Mouse (Mus musculus) skeletal muscle tissue, postnatal 0 days (tissue): ENCODE results near the gene H1f0. TPM values are rescaled to one million over a fixed set of nuclear protein-coding genes. Genes with fewer than 3 reads are reported as not detected.

ENCODE experiments used
- microRNA-seq, 2 experiments: library from miRNA; unstranded; fragments of <30 nt; microRNA quantifications; one replicate each; pipeline ENCODE4; 2016
- polyA plus RNA-seq: library from polyadenylated mRNA; unstranded; fragments of >200 nt; fragmentation: Nextera tagmentation; extraction: Ambion mirVana; gene quantifications from 2 replicates; pipeline ENCODE4 v1.2.1, GENCODE M21; 2015

H1f0 gene
- polyA plus RNA-seq = 280 and 283 TPM in 2 replicates

GRCm38 (mm10) chr15:79028237-79028738 is at the start of gene H1f0:
H1f0 (plus strand) TSS chr15:79028450.

GRCm38 (mm10) chr15:79041585-79041984 is 13.3 kb downstream of the H1f0 start, which contains the start of gene Galr3:
Galr3 (plus strand) TSS chr15:79041885.

GRCm38 (mm10) chr15:79062376-79063159 is 34.3 kb downstream of the H1f0 start, which contains the start of gene Ankrd54:
Ankrd54 (minus strand) TSS chr15:79062893.

DNA sequence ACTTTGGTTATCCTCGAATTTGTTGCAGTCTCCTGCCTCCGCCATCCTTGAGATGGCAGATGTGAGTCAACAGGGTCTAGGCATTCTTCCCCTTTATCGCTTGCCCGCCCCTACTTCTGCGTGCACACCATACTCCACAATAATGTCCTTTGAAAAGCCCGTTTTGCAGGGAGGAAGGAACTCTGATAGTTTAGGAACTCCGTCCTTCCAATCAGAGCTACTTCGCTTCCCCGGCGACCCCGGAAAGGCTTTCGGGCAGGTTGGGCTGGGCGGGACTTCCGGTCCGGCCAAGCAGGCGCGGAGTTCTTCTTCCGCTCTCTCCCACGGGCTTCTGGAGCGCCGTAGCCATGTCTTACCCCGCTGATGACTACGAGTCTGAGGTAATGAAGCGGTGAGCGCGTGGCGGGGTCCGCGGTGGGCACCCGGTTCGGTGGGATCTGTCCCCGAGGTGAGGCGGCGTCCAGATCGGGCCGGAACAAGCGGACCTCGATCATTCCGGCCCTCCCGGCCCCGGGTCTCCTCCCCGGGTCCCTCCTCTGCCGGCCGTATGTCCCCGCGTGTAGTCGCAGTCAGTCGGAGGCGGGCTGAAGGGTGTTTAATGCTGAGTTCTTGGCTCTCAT is 46.8 kb downstream of the H1f0 start, which contains the start of gene Eif3l:
Gene Eif3l, plus strand, starts transcription at position 267 of the 620 bp plus-strand sequence.

Small RNA genes within 50 kb of the gene (microRNA-seq; reads per million reads assigned to microRNA genes)
- 1.3 to 1.5 reads per million in 2 experiments for gene Mir6956

Other genes starting within 250 kb of the H1f0 start
- gene Card10, start 225.4 kb upstream of the H1f0 start, polyA plus RNA-seq = 2.7 and 3.5 TPM in 2 replicates
- 26.5 and 33.4 TPM in 2 replicates for gene Cdc42ep1, start 185.8 kb upstream of the H1f0 start, polyA plus RNA-seq
- not detected in 2 replicates for gene Lgals2, start 172.9 kb upstream of the H1f0 start, polyA plus RNA-seq
- gene Gga1, start 151.3 kb upstream of the H1f0 start, polyA plus RNA-seq = 29.6 and 33.1 TPM in 2 replicates
- not detected in 2 replicates for gene Gm49510, start 128.8 kb upstream of the H1f0 start, polyA plus RNA-seq
- 8.8 and 10.3 TPM in 2 replicates for gene Sh3bp1, start 128.7 kb upstream of the H1f0 start, polyA plus RNA-seq
- 13.7 and 14.5 TPM in 2 replicates for gene Pdxp, start 114.5 kb upstream of the H1f0 start, polyA plus RNA-seq
- gene Lgals1, start 101.7 kb upstream of the H1f0 start, polyA plus RNA-seq = 2,196 and 2,520 TPM in 2 replicates
- gene Nol12, start 93.5 kb upstream of the H1f0 start, polyA plus RNA-seq = 30.9 and 35.5 TPM in 2 replicates
- gene Triobp, start 80.7 kb upstream of the H1f0 start, polyA plus RNA-seq = 37.2 and 41.4 TPM in 2 replicates
- gene Galr3, start 13.4 kb downstream of the H1f0 start, polyA plus RNA-seq = 0.21 TPM in 1 of 2 replicates, not detected in the other
- gene Ankrd54, start 34.4 kb downstream of the H1f0 start, polyA plus RNA-seq = 15.2 and 17.9 TPM in 2 replicates
- gene Eif3l, start 46.7 kb downstream of the H1f0 start, polyA plus RNA-seq = 116 and 132 TPM in 2 replicates
- 9.3 and 9.6 TPM in 2 replicates for gene Micall1, start 80.4 kb downstream of the H1f0 start, polyA plus RNA-seq
- 219 and 228 TPM in 2 replicates for gene Polr2f, start 112.6 kb downstream of the H1f0 start, polyA plus RNA-seq
- gene 1700088E04Rik, start 112.8 kb downstream of the H1f0 start, polyA plus RNA-seq = 4.1 and 4.4 TPM in 2 replicates
- 4.1 and 4.3 TPM in 2 replicates for gene Sox10, start 136.8 kb downstream of the H1f0 start, polyA plus RNA-seq
- gene Pick1, start 200.7 kb downstream of the H1f0 start, polyA plus RNA-seq = 19.0 and 19.8 TPM in 2 replicates
- 0.64 and 0.83 TPM in 2 replicates for gene Gm49486, start 200.9 kb downstream of the H1f0 start, polyA plus RNA-seq
- 0.63 and 1.1 TPM in 2 replicates for gene Slc16a8, start 226.3 kb downstream of the H1f0 start, polyA plus RNA-seq